Mouse (Mus musculus) liver, postnatal 0 days (tissue): ENCODE measurements around the gene Lifr.

Experiments
- CTCF ChIP-seq: sonication (generic); IDR thresholded peaks from 2 replicates; pipeline ENCODE4 v1.5.1; 2016; ENCODE audit warnings: antibody characterized with exemption, low read depth
- EP300 ChIP-seq: IDR thresholded peaks from 2 replicates; pipeline ENCODE4 v1.6.1; 2016; ENCODE audit warnings: antibody characterized with exemption, low read depth, mild to moderate bottlenecking

DNA sequence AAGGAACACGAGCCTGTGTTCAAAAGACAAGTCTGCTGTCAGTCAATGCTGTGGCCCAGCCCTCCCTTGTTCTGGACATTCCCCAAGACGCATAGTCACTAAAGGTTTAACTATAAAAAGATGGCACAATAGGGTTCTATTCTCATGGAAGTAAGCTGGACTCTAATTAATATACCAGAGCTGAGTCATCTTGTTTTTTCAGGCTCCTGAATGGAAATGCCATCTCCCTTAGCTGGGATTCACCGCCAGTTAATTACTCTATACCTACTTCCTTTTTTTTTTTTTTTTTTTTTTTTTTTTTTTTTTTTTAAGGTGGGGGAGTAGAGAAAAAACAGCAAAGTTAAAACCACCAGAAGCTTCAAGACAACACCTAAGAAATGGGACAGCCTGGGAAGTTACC, 33.6 kb upstream of the Lifr start:
- TF ChIP-seq CTCF (no peak), EP300 (no peak)
